Mouse (Mus musculus): ENCODE results near the gene Cnnm4. TPM values are rescaled to one million over a fixed set of nuclear protein-coding genes. Genes with fewer than 3 reads are reported as not detected.

Gene Cnnm4
- total and polyA plus RNA-seq, 3 experiments, result 3.0 to 4.6 (median 3.5) TPM

GRCm38 (mm10) chr1:36433616-36434015 is 37.8 kb upstream of the Cnnm4 start:
- dilution Hi-C loops (cut with MboI; ENCODE audit: extremely low pct_ligation_motif_present, extremely low pct_unique_long_range_greater_than_20kb, low sequenced_read_pairs), result no loop called here
- no peaks in the 10 kb centered on the region for H3K27me3 ChIP-seq (replicated peaks)
- H3K4me2 ChIP-seq (ENCODE audit: insufficient read depth, low read depth, poor library complexity, severe bottlenecking), result no peak overlapping the region
- H3K36me3 ChIP-seq (replicated peaks in 1 of 2; ENCODE audit: control insufficient read depth in 1 of 2, insufficient read depth in 1 of 2, low read length in 1 of 2), result peaks cover 60 to 96% of the 10 kb centered on the region in 2 experiments
- H3K9ac ChIP-seq (ENCODE audit: insufficient read depth, low read depth), result no peak overlapping the region
- H3K79me2 ChIP-seq (replicated peaks; ENCODE audit: control insufficient read depth, extremely low read depth, insufficient read depth, poor library complexity, severe bottlenecking), result no peaks in the 10 kb centered on the region
- no peak overlapping the region for H3K27ac ChIP-seq (ENCODE audit: insufficient read depth, low read depth)
- H3K4me1 ChIP-seq (ENCODE audit: control insufficient read depth in 1 of 2, insufficient read depth in 2 of 2), result no peaks in the 10 kb centered on the region
- TF ChIP-seq POLR2AphosphoS2 (IDR thresholded peaks at IDR 0.05; ENCODE audit: low read depth, low read length) (no peak), RCOR1 (conservative IDR thresholded peaks at IDR 0.05; ENCODE audit: low read depth, low read length) (no peak), GABPA (IDR thresholded peaks at IDR 0.05; ENCODE audit: insufficient replicate concordance, low read depth, low read length) (no peak), USF1 (IDR thresholded peaks at IDR 0.05; ENCODE audit: low read depth, low read length) (no peak), ZKSCAN1 (IDR thresholded peaks at IDR 0.05; ENCODE audit: borderline replicate concordance, low read depth, low read length) (no peak), BHLHE40 (IDR thresholded peaks at IDR 0.05; ENCODE audit: low read depth, low read length) (no peak), EP300 (IDR thresholded peaks at IDR 0.05; ENCODE audit: low read length) (no peak), IRF4 (IDR thresholded peaks at IDR 0.05; ENCODE audit: low read depth, low read length) (no peak), ELF1 (IDR thresholded peaks at IDR 0.05; ENCODE audit: low read depth, low read length) (no peak), ZMIZ1 (IDR thresholded peaks at IDR 0.05; ENCODE audit: low read depth, low read length) (no peak), RAD21 (IDR thresholded peaks at IDR 0.05; ENCODE audit: low read depth, low read length) (no peak), MYC (IDR thresholded peaks at IDR 0.05; ENCODE audit: low read depth, low read length) (no peak), MEF2A (IDR thresholded peaks at IDR 0.05; ENCODE audit: borderline replicate concordance, low read depth, low read length) (no peak), MAX (IDR thresholded peaks at IDR 0.05; ENCODE audit: low read length) (no peak), TCF12 (IDR thresholded peaks at IDR 0.05; ENCODE audit: low read depth, low read length) (no peak)
- in situ Hi-C loops (cut with MboI; ENCODE audit: low pct_ligation_motif_present, low pct_unique_long_range_greater_than_20kb, low sequenced_read_pairs), result no loop called here
- no peaks in the 10 kb centered on the region for H3K9me3 ChIP-seq (replicated peaks; ENCODE audit: low read length)
- no peak overlapping the region for H3K4me3 ChIP-seq (replicated peaks in 1 of 3; ENCODE audit: low read depth in 2 of 3, low read length in 2 of 3, poor library complexity in 1 of 3)
- DNase-seq (ENCODE audit: extremely low read depth), result no peak

GRCm38 (mm10) chr1:36435071-36435470 is 36.3 kb upstream of the Cnnm4 start:
- Histone ChIP-seq H3K4me3 (replicated peaks in 1 of 3; ENCODE audit: low read depth in 2 of 3, low read length in 2 of 3, poor library complexity in 1 of 3) (no peak overlapping the region), H3K36me3 (replicated peaks in 1 of 2; ENCODE audit: control insufficient read depth in 1 of 2, insufficient read depth in 1 of 2, low read length in 1 of 2) (peaks cover 63 to 95% of the 10 kb centered on the region in 2 experiments), H3K9me3 (replicated peaks; ENCODE audit: low read length) (no peaks in the 10 kb centered on the region), H3K27ac (ENCODE audit: insufficient read depth, low read depth) (no peak overlapping the region), H3K4me2 (ENCODE audit: insufficient read depth, low read depth, poor library complexity, severe bottlenecking) (no peak overlapping the region), H3K4me1 (ENCODE audit: control insufficient read depth in 1 of 2, insufficient read depth in 2 of 2) (no peaks in the 10 kb centered on the region), H3K27me3 (replicated peaks) (no peaks in the 10 kb centered on the region), H3K79me2 (replicated peaks; ENCODE audit: control insufficient read depth, extremely low read depth, insufficient read depth, poor library complexity, severe bottlenecking) (no peaks in the 10 kb centered on the region), H3K9ac (ENCODE audit: insufficient read depth, low read depth) (no peak overlapping the region)
- dilution Hi-C loops (cut with MboI; ENCODE audit: extremely low pct_ligation_motif_present, extremely low pct_unique_long_range_greater_than_20kb, low sequenced_read_pairs) (no loop called here), in situ Hi-C loops (cut with MboI; ENCODE audit: low pct_ligation_motif_present, low pct_unique_long_range_greater_than_20kb, low sequenced_read_pairs) (no loop called here)
- no peak for DNase-seq (ENCODE audit: extremely low read depth)
- TF ChIP-seq POLR2A (IDR thresholded peaks at IDR 0.05; ENCODE audit: low read depth, low read length), result no peak
- TF ChIP-seq ETS1 (conservative IDR thresholded peaks at IDR 0.05; ENCODE audit: low read depth, low read length), result no peak
- TF ChIP-seq CHD1 (IDR thresholded peaks at IDR 0.05; ENCODE audit: low read depth, low read length), result no peak
- TF ChIP-seq MXI1 (IDR thresholded peaks at IDR 0.05; ENCODE audit: low read depth, low read length), result no peak
- TF ChIP-seq MAFK (IDR thresholded peaks at IDR 0.05; ENCODE audit: insufficient replicate concordance, low read length), result no peak
